Mouse (Mus musculus) neural tube, embryonic 10.5 days (tissue): ENCODE measurements around the gene Fzd10.
A peak's percentile ranks its signal among the peaks of the same experiment; 100 is the strongest.

Source experiments
- DNase-seq: peaks from one replicate; pipeline ENCODE4 v3.0.0-alpha.2; 2017; ENCODE audit warnings: low spot score; ENCODE audit errors: extremely low spot score

The Fzd10 gene

GRCm38 (mm10) chr5:128601036-128602019 lies 684 bp downstream of the Fzd10 start:
- peak; percentile 83 for DNase-seq

- no peak for DNase-seq
Measured at GRCm38 (mm10) chr5:128603693-128604092, 3.0 kb downstream of the Fzd10 start.

- peak; percentile 45 for DNase-seq
Measured at GRCm38 (mm10) chr5:128606596-128606995, 6.0 kb downstream of the Fzd10 start.

- no peak for DNase-seq
Measured at GRCm38 (mm10) chr5:128609091-128609490, 8.4 kb downstream of the Fzd10 start.

- peak; percentile 42 for DNase-seq
Measured at GRCm38 (mm10) chr5:128617621-128618020, 17.0 kb downstream of the Fzd10 start.

- no peak for DNase-seq
Measured at GRCm38 (mm10) chr5:128619987-128620386, 19.3 kb downstream of the Fzd10 start.

- peak; percentile 39 for DNase-seq
Measured at GRCm38 (mm10) chr5:128620408-128620807, 19.8 kb downstream of the Fzd10 start.

- DNase-seq = no peak
Measured at GRCm38 (mm10) chr5:128627763-128628162, 27.1 kb downstream of the Fzd10 start.

GRCm38 (mm10) chr5:128636648-128637047 lies 36.0 kb downstream of the Fzd10 start:
- no peak for DNase-seq

GRCm38 (mm10) chr5:128637071-128638015 lies 36.7 kb downstream of the Fzd10 start:
- DNase-seq = no peak

- peak; percentile 49 for DNase-seq
Measured at GRCm38 (mm10) chr5:128638716-128639115, 38.1 kb downstream of the Fzd10 start.

- no peak for DNase-seq
Measured at GRCm38 (mm10) chr5:128643065-128643464, 42.4 kb downstream of the Fzd10 start.

GRCm38 (mm10) chr5:128645720-128646119 lies 45.1 kb downstream of the Fzd10 start:
- DNase-seq = no peak

- no peak for DNase-seq
Measured at GRCm38 (mm10) chr5:128646286-128646685, 45.6 kb downstream of the Fzd10 start.

GRCm38 (mm10) chr5:128647221-128647730 lies 46.6 kb downstream of the Fzd10 start:
- no peak for DNase-seq

GRCm38 (mm10) chr5:128649336-128649897 lies 48.8 kb downstream of the Fzd10 start:
- DNase-seq = no peak
